Mouse (Mus musculus) forebrain, embryonic 16.5 days (tissue): ENCODE measurements around the gene Acta2. TPM values are rescaled to one million over a fixed set of nuclear protein-coding genes. Genes with fewer than 3 reads are reported as not detected.

ENCODE experiments used
- ATAC-seq: fragments of 200-750 bp; cut with Nextera tagmentation; 2 replicates; pipeline ENCODE4 v1.8.0; 2017; ENCODE audit warnings: mild to moderate bottlenecking, moderate library complexity
- H3K27ac ChIP-seq: fragments of 300-500 bp; sonication (generic); 2 replicates; pipeline ENCODE4 v1.5.1; 2014; ENCODE audit warnings: low read length, control low read depth
- H3K27me3 ChIP-seq: fragments of 300-500 bp; sonication (generic); replicated peaks from 2 replicates; pipeline ENCODE4 v1.6.1; 2014; ENCODE audit warnings: low read length; ENCODE audit not compliant: control insufficient read depth, insufficient read depth
- H3K36me3 ChIP-seq: fragments of 300-500 bp; sonication (generic); 2 replicates; pipeline ENCODE4 v1.6.1; 2014; ENCODE audit not compliant: control insufficient read depth, insufficient read depth
- H3K4me1 ChIP-seq: fragments of 300-500 bp; sonication (generic); replicated peaks from 2 replicates; pipeline ENCODE4 v1.6.1; 2014; ENCODE audit warnings: low read length; ENCODE audit not compliant: control insufficient read depth, insufficient read depth
- H3K4me2 ChIP-seq: fragments of 300-500 bp; sonication (generic); 2 replicates; pipeline ENCODE4 v1.6.1; 2014; ENCODE audit warnings: mild to moderate bottlenecking, low read length, control low read depth
- H3K4me3 ChIP-seq: fragments of 300-500 bp; sonication (generic); replicated peaks from 2 replicates; pipeline ENCODE4 v1.5.1; 2014; ENCODE audit warnings: mild to moderate bottlenecking, low read length, control low read depth
- H3K9ac ChIP-seq: fragments of 300-500 bp; sonication (generic); replicated peaks from 2 replicates; pipeline ENCODE4 v1.6.1; 2014; ENCODE audit warnings: low read depth, low read length, control low read depth
- H3K9me3 ChIP-seq: fragments of 300-500 bp; sonication (generic); 2 replicates; pipeline ENCODE4 v1.6.1; 2016; ENCODE audit warnings: low read length; ENCODE audit not compliant: control insufficient read depth
- WGBS: fragments of 180-500 bp; shearing (Covaris S2); extraction: QIAGEN DNeasy Blood & Tissue Kit; methylation state at CpG from one replicate; pipeline ENCODE4 v1.1.7; 2014; 5-methylcytosine and 5-hydroxymethylcytosine counted together
- polyA plus RNA-seq: library from polyadenylated mRNA; unstranded; fragments of >200 nt; fragmentation: Nextera tagmentation; extraction: Ambion mirVana; gene quantifications from 2 replicates; pipeline ENCODE4 v1.2.1, GENCODE M21; 2015

The Acta2 gene
- polyA plus RNA-seq, 1 experiment from 2014 or later = 9.1 TPM

- H3K4me2 ChIP-seq = no peak overlapping the region
- no peak overlapping the region for H3K4me3 ChIP-seq
- no peak overlapping the region for H3K9ac ChIP-seq
- no peaks in the 10 kb centered on the region for H3K9me3 ChIP-seq
- H3K27ac ChIP-seq = no peak overlapping the region
- no peaks in the 10 kb centered on the region for H3K27me3 ChIP-seq
- 78% methylated on average over 2 of the region's 2 CpGs for WGBS
- H3K36me3 ChIP-seq = no peaks in the 10 kb centered on the region
- no peaks in the 10 kb centered on the region for H3K4me1 ChIP-seq
- ATAC-seq = no peak
These were observed 17.6 kb downstream of the Acta2 start for GRCm38 (mm10) chr19:34237746-34238145.

GRCm38 (mm10) chr19:34236049-34236448 lies 19.3 kb downstream of the Acta2 start:
- no peak for ATAC-seq
- Histone ChIP-seq H3K27me3 (no peaks in the 10 kb centered on the region), H3K36me3 (no peaks in the 10 kb centered on the region), H3K4me3 (no peak overlapping the region), H3K9me3 (no peaks in the 10 kb centered on the region), H3K4me2 (no peak overlapping the region), H3K9ac (no peak overlapping the region), H3K4me1 (no peaks in the 10 kb centered on the region), H3K27ac (no peak overlapping the region)
- 95% methylated on average over 3 of the region's 3 CpGs for WGBS

GRCm38 (mm10) chr19:34233944-34234343 lies 21.4 kb downstream of the Acta2 start:
- Histone ChIP-seq H3K27ac (no peak overlapping the region), H3K4me2 (no peak overlapping the region), H3K36me3 (no peaks in the 10 kb centered on the region), H3K4me3 (no peak overlapping the region), H3K9me3 (no peaks in the 10 kb centered on the region), H3K4me1 (no peaks in the 10 kb centered on the region), H3K9ac (no peak overlapping the region), H3K27me3 (no peaks in the 10 kb centered on the region)
- no peak for ATAC-seq
- WGBS = 88% methylated on average over 14 of the region's 14 CpGs

DNA sequence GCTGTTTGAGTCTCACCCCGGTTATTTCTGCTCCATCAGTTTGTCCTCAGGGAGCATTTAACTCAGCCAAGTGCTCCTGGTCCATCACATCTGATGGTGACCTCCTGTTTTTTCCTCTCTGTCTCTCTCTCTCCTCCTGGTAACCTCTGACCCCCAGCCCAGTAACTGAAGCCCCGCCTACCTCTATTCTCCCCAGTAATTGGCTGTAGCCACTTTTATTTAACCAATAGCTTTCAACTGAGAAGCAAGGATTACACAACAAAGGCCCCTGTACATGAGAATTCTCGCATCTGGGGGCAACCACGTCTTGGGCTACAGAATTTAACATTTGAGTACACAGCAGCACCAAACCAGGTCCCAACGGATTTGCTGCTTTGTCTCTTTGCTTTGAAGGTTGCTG lies 23.1 kb downstream of the Acta2 start:
- Histone ChIP-seq H3K4me1 (no peaks in the 10 kb centered on the region), H3K4me2 (no peak overlapping the region), H3K36me3 (no peaks in the 10 kb centered on the region), H3K4me3 (no peak overlapping the region), H3K27ac (no peak overlapping the region), H3K27me3 (no peaks in the 10 kb centered on the region), H3K9me3 (no peaks in the 10 kb centered on the region), H3K9ac (no peak overlapping the region)
- 46% methylated on average over 5 of the region's 5 CpGs for WGBS
- no peak for ATAC-seq

DNA sequence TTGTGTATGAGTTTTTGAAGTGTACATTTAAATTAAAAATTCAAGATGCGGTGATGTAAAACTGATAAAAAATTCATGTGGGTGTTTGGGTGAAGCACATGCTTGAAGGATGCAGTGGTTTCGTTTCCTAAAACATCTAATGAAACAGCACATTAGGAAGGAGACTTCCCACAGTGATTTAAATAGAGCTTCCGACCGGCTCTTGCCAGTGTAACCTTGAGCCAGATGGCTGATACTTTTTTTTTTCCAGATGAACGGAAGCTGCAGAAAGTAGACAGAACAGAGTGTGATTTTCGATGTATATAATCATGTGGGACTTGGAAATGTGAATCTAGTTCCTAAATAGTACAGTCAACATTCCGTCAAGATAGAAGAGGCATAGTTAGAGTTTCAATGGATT lies 23.8 kb downstream of the Acta2 start:
- Histone ChIP-seq H3K4me1 (no peaks in the 10 kb centered on the region), H3K36me3 (no peaks in the 10 kb centered on the region), H3K27me3 (no peaks in the 10 kb centered on the region), H3K27ac (no peak overlapping the region), H3K4me3 (no peak overlapping the region), H3K4me2 (no peak overlapping the region), H3K9ac (no peak overlapping the region), H3K9me3 (no peaks in the 10 kb centered on the region)
- 61% methylated on average over 7 of the region's 7 CpGs for WGBS
- ATAC-seq = no peak

DNA sequence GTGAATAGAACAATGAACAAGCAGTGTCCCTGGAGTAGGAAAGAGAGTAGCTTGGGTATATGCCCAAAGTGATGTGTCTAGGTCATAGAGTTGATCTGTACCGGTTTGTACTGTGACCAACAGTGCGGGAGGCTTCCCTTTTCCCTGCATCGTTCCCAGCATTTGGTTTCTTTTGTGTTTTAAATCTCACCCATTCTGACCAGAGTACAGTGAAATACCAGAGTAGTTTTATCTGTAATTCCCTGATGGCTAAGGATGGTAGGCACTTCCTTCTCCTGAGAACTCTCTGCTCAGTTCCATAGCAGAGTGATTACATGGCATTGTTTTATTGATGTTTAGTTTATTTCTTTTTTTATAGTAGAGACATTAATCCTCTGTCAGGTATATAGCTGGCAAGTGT lies 32.6 kb downstream of the Acta2 start:
- 89% methylated on average over 3 of the region's 3 CpGs for WGBS
- no peaks in the 10 kb centered on the region for H3K27me3 ChIP-seq

DNA sequence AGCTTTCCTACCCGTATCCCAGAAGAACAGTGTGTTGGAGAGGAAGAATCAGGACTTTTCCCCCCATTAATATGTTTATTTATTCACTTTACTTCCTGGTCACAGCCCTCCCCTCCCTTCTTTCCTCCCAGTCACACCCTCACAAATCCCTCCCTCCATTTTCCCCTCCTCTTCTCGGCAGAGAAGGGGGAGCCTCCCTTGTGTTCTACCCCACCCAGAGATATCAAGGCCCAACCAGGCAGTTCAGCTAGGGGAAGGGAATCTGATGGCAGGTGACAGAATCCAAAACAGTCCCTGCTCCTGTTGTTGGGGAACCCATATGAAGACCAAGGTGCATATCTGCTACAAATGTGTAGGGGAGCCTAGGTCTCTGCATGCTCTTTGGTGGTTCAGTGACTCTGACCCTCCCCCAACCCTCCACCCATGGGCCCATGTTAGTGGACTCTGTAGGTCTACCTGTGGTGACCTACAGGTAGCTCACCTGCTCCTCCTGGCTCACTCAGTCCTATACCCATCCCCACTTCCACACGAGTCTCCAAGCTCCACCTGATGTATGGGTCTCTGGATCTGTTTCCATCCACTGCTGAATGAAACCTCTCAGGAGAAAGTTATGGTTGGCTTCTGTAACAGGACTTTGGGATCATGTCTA lies 34.5 kb downstream of the Acta2 start:
- Histone ChIP-seq H3K27ac (no peak overlapping the region), H3K36me3 (no peaks in the 10 kb centered on the region), H3K27me3 (no peaks in the 10 kb centered on the region), H3K4me2 (no peak overlapping the region), H3K9me3 (no peaks in the 10 kb centered on the region), H3K4me3 (no peak overlapping the region), H3K9ac (no peak overlapping the region), H3K4me1 (peaks cover 4% of the 10 kb centered on the region; the same call in 1 of the 2 replicates)
- 72% methylated on average over 3 of the region's 3 CpGs for WGBS
- no peak for ATAC-seq

More for the DNA sequence above, 32.6 kb downstream of the Acta2 start:
- H3K36me3 ChIP-seq = no peaks in the 10 kb centered on the region
- H3K9ac ChIP-seq = no peak overlapping the region
- H3K9me3 ChIP-seq = no peaks in the 10 kb centered on the region
- no peak overlapping the region for H3K27ac ChIP-seq
- no peaks in the 10 kb centered on the region for H3K4me1 ChIP-seq
- no peak overlapping the region for H3K4me2 ChIP-seq
- no peak for ATAC-seq
- H3K4me3 ChIP-seq = no peak overlapping the region

- no peaks in the 10 kb centered on the region for H3K36me3 ChIP-seq
- H3K4me2 ChIP-seq = no peak overlapping the region
- no peaks in the 10 kb centered on the region for H3K9me3 ChIP-seq
- 94% methylated on average over 5 of the region's 5 CpGs for WGBS
- peaks cover 4% of the 10 kb centered on the region; the same call in 1 of the 2 replicates for H3K4me1 ChIP-seq
- H3K27me3 ChIP-seq = no peaks in the 10 kb centered on the region
- H3K27ac ChIP-seq = no peak overlapping the region
- H3K4me3 ChIP-seq = no peak overlapping the region
- ATAC-seq = no peak
- H3K9ac ChIP-seq = no peak overlapping the region
These were observed 36.0 kb downstream of the Acta2 start for GRCm38 (mm10) chr19:34219260-34219968.

- ATAC-seq = no peak
- WGBS = 91% methylated on average over 3 of the region's 3 CpGs
- Histone ChIP-seq H3K36me3 (no peaks in the 10 kb centered on the region), H3K4me1 (peaks cover 4% of the 10 kb centered on the region; the same call in 1 of the 2 replicates), H3K9ac (no peak overlapping the region), H3K27ac (no peak overlapping the region), H3K27me3 (no peaks in the 10 kb centered on the region), H3K4me3 (no peak overlapping the region), H3K9me3 (no peaks in the 10 kb centered on the region), H3K4me2 (no peak overlapping the region)
These were observed 37.6 kb downstream of the Acta2 start for GRCm38 (mm10) chr19:34217761-34218160.
